Mouse (Mus musculus) layer of hippocampus, postnatal 14 days (tissue): ENCODE data around the gene Tead3. TPM values are rescaled to one million over a fixed set of nuclear protein-coding genes. Genes with fewer than 3 reads are reported as not detected.

Experiments
- total RNA-seq, 2 experiments: library from RNA; stranded (reverse); gene quantifications; 2 replicates each; pipeline ENCODE4 v1.2.3; 2021

Tead3 gene
- total RNA-seq, 2 experiments from 2014 or later = 5.1 to 5.7 TPM

Other genes with a start within 250 kb of the Tead3 start
- 1 to 10 TPM; 1.7 to 2.4 TPM for gene Scube3, start 208.7 kb downstream of the Tead3 start, total RNA-seq
- gene Zfp523, start 173.7 kb downstream of the Tead3 start, total RNA-seq = 100 to 1,000 TPM in 1 of 2 experiments, 10 to 100 TPM in 1; 95.1 to 102 TPM
- 1 to 10 TPM; 3.7 to 3.9 TPM for gene Def6, start 143.0 kb downstream of the Tead3 start, total RNA-seq
- 10 to 100 TPM; 27.1 to 28.9 TPM for gene Ppard, start 118.1 kb downstream of the Tead3 start, total RNA-seq
- gene Fance, start 37.3 kb downstream of the Tead3 start, total RNA-seq = 10 to 100 TPM; 23.0 to 28.2 TPM
- gene Rpl10a, start 22.3 kb downstream of the Tead3 start, total RNA-seq = 100 to 1,000 TPM; 394 to 418 TPM
- not detected for gene Tulp1, start 14.4 kb upstream of the Tead3 start, total RNA-seq
- gene Fkbp5, start 166.7 kb upstream of the Tead3 start, total RNA-seq = 10 to 100 TPM; 65.4 to 78.1 TPM
- not detected for gene Armc12, start 180.0 kb upstream of the Tead3 start, total RNA-seq
- gene Clpsl2, start 198.6 kb upstream of the Tead3 start, total RNA-seq = not detected
- gene Clps, start 209.9 kb upstream of the Tead3 start, total RNA-seq = not detected
- 1 to 10 TPM; 2.7 to 3.4 TPM for gene Lhfpl5, start 224.8 kb upstream of the Tead3 start, total RNA-seq